ENCODE assay signal across 13 mouse cellular contexts in the genomic region with DNA sequence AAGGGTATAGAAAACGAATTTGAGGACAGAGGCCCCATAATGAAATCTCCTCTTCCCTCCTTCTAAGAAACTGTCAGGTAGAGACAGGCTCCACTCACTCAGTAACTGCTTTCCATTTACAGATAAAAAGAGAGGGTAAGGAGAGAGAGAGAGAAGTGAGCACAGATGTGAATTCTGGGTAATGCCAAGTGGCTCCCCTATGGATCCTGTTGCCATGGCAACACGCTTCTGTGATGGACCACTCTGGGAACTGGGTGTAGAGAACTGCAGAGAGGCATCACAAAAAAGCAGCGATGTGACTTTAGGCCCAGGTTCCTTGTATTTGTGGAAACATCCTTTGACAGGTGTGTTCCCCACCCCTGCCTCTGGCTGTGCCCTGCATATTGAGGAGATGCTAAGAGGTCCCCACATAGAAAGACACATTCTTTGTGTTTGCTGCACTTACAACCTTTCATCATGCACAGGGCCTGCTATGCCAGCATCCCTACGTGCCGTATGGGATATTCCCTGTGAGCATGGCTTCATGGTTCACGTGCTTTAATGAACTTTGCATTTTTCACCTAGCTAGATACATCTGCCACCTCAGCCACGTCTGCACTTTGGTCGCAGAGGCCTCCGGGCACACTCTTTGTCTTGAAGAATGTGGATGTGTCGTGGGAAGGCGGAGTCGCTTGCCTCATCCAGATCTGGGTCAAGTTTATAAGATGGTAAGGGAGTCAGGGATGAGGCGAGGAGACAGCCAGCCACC.
DNase-seq lines count a peak whose midpoint lies in the region; ATAC-seq lines count a peak whose summit lies in the region.
"Had no signal": no experiment of that assay in that cellular context is flagged by ENCODE, and none has a peak within 500 bp of the region (broad histone marks: within the 10 kb centered on the region; RNA-seq: fewer than 3 reads in every experiment).

No protein-coding gene starts in this region.

- no peaks in the 10 kb centered on the region for H3K9me3 ChIP-seq in forebrain, embryonic 12.5 days
- H3K9me3 ChIP-seq in forebrain, embryonic 11.5 days (ENCODE audit: control insufficient read depth, low read length) = no peaks in the 10 kb centered on the region
- peaks cover 3% of the 10 kb centered on the region; the same call in 1 of the 2 replicates for H3K9me3 ChIP-seq in midbrain, embryonic 13.5 days
- no peaks in the 10 kb centered on the region for H3K9me3 ChIP-seq in midbrain, embryonic 10.5 days (replicated peaks)
- H3K9me3 ChIP-seq in intestine, embryonic 15.5 days = no peaks in the 10 kb centered on the region
- H3K9me3 ChIP-seq: liver, embryonic 15.5 days had no signal

- 0 out of 2 replicates have a peak, but pooled peaks cover 4% of the 10 kb centered on the region for H3K27me3 ChIP-seq in forebrain, embryonic 12.5 days
- no peaks in the 10 kb centered on the region for H3K27me3 ChIP-seq in forebrain, embryonic 11.5 days (ENCODE audit: control insufficient read depth, insufficient read depth, low read length)
- H3K27me3 ChIP-seq in midbrain, embryonic 13.5 days = no peaks in the 10 kb centered on the region
- no peaks in the 10 kb centered on the region for H3K27me3 ChIP-seq in midbrain, embryonic 10.5 days (ENCODE audit: low read depth, poor library complexity, severe bottlenecking)
- no peaks in the 10 kb centered on the region for H3K27me3 ChIP-seq in intestine, embryonic 15.5 days (replicated peaks)
- H3K27me3 ChIP-seq: limb, embryonic 12.5 days; liver, embryonic 15.5 days had no signal

- peaks cover 20% of the 10 kb centered on the region for H3K4me1 ChIP-seq in forebrain, embryonic 12.5 days
- H3K4me1 ChIP-seq in forebrain, embryonic 11.5 days (replicated peaks; ENCODE audit: control insufficient read depth, insufficient read depth, low read length) = 0 out of 2 replicates have a peak, but pooled peaks cover 2% of the 10 kb centered on the region
- peaks cover 29% of the 10 kb centered on the region for H3K4me1 ChIP-seq in midbrain, embryonic 13.5 days (replicated peaks)
- peaks cover 25% of the 10 kb centered on the region for H3K4me1 ChIP-seq in midbrain, embryonic 10.5 days
- no peaks in the 10 kb centered on the region for H3K4me1 ChIP-seq in intestine, embryonic 15.5 days (replicated peaks)
- H3K4me1 ChIP-seq: liver, embryonic 15.5 days had no signal

- H3K9ac ChIP-seq in forebrain, embryonic 12.5 days = no peak overlapping the region
- H3K9ac ChIP-seq in forebrain, embryonic 11.5 days (ENCODE audit: low read length) = no peak overlapping the region
- H3K9ac ChIP-seq in midbrain, embryonic 13.5 days (replicated peaks) = no peak overlapping the region
- H3K9ac ChIP-seq in intestine, embryonic 15.5 days = no peak overlapping the region
- H3K9ac ChIP-seq: limb, embryonic 12.5 days; liver, embryonic 15.5 days had no signal

- no peaks in the 10 kb centered on the region for H3K36me3 ChIP-seq in forebrain, embryonic 12.5 days (replicated peaks)
- H3K36me3 ChIP-seq in forebrain, embryonic 11.5 days (ENCODE audit: control insufficient read depth, insufficient read depth, low read length) = no peaks in the 10 kb centered on the region
- H3K36me3 ChIP-seq in midbrain, embryonic 13.5 days = no peaks in the 10 kb centered on the region
- H3K36me3 ChIP-seq in midbrain, embryonic 10.5 days = no peaks in the 10 kb centered on the region
- no peaks in the 10 kb centered on the region for H3K36me3 ChIP-seq in intestine, embryonic 15.5 days
- H3K36me3 ChIP-seq: limb, embryonic 12.5 days; liver, embryonic 15.5 days had no signal

- peak overlapping the region; percentile 31; the same call in 1 of the 2 replicates for H3K27ac ChIP-seq in forebrain, embryonic 12.5 days
- no peak overlapping the region for H3K27ac ChIP-seq in forebrain, embryonic 11.5 days (ENCODE audit: low read depth, low read length)
- H3K27ac ChIP-seq in midbrain, embryonic 13.5 days = peak overlapping the region; percentile 66
- H3K27ac ChIP-seq in midbrain, embryonic 10.5 days (replicated peaks) = no peak overlapping the region
- H3K27ac ChIP-seq in intestine, embryonic 15.5 days = no peak overlapping the region
- H3K27ac ChIP-seq: limb, embryonic 12.5 days; liver, embryonic 15.5 days had no signal

- 76% methylated on average over 13 of the region's 13 CpGs for WGBS in forebrain, embryonic 12.5 days
- WGBS in forebrain, embryonic 11.5 days = 75% methylated on average over 13 of the region's 13 CpGs
- 65% methylated on average over 13 of the region's 13 CpGs for WGBS in midbrain, embryonic 13.5 days
- WGBS in midbrain, embryonic 10.5 days = 77% methylated on average over 13 of the region's 13 CpGs
- 76% methylated on average over 13 of the region's 13 CpGs for WGBS in intestine, embryonic 15.5 days

- no peak for DNase-seq in forebrain, embryonic 11.5 days (ENCODE audit: low spot score)
- no peak for DNase-seq in midbrain, embryonic 10.5 days (ENCODE audit: low spot score)
- no peak for DNase-seq in embryo, embryonic 9.5 days (ENCODE audit: extremely low spot score)
- DNase-seq in gastrocnemius, postnatal 25 days = no peak
- no peak for DNase-seq in thymus, adult 18-20 months
- DNase-seq: cerebellum, adult 9-10 months; heart, adult 18-20 months; lung, postnatal 36 days had no signal

- H3K4me2 ChIP-seq in forebrain, embryonic 12.5 days = no peak overlapping the region
- H3K4me2 ChIP-seq in forebrain, embryonic 11.5 days (ENCODE audit: low read depth, low read length, severe bottlenecking) = no peak overlapping the region
- no peak overlapping the region for H3K4me2 ChIP-seq in midbrain, embryonic 13.5 days (replicated peaks)
- no peak overlapping the region for H3K4me2 ChIP-seq in intestine, embryonic 15.5 days (replicated peaks)
- H3K4me2 ChIP-seq: limb, embryonic 12.5 days; liver, embryonic 15.5 days had no signal

- ATAC-seq in forebrain, embryonic 12.5 days (ENCODE audit: low FRiP score) = 0 out of 2 replicates have a peak, but pooled peaks have one; percentile 51
- no peak for ATAC-seq in forebrain, embryonic 11.5 days (replicated peaks; ENCODE audit: low FRiP score)
- ATAC-seq in midbrain, embryonic 13.5 days = peak; percentile 74
- peak; percentile 68 for ATAC-seq in intestine, embryonic 15.5 days

- no peak overlapping the region for H3K4me3 ChIP-seq in forebrain, embryonic 12.5 days (replicated peaks)
- no peak overlapping the region for H3K4me3 ChIP-seq in forebrain, embryonic 11.5 days (ENCODE audit: low read depth, low read length)
- H3K4me3 ChIP-seq in midbrain, embryonic 13.5 days (replicated peaks) = no peak overlapping the region
- no peak overlapping the region for H3K4me3 ChIP-seq in midbrain, embryonic 10.5 days
- no peak overlapping the region for H3K4me3 ChIP-seq in intestine, embryonic 15.5 days (replicated peaks)
- H3K4me3 ChIP-seq: limb, embryonic 12.5 days; liver, embryonic 15.5 days had no signal

Comparison
In these comparisons a context has a peak if more than half of its experiments do, and no peak if none do; other contexts are left out.
1. H3K27ac ChIP-seq: peak in forebrain, embryonic 12.5 days (single experiment) and midbrain, embryonic 13.5 days (single experiment); none in forebrain, embryonic 11.5 days (single experiment), midbrain, embryonic 10.5 days (single experiment) and intestine, embryonic 15.5 days (single experiment).